Mouse (Mus musculus) brain, embryonic 14.5 days (tissue): ENCODE results near the gene Hook2. TPM values are rescaled to one million over a fixed set of nuclear protein-coding genes. Genes with fewer than 3 reads are reported as not detected.
A peak's percentile ranks its signal among the peaks of the same experiment; 100 is the strongest.

Source experiments
- DNase-seq: peaks from one replicate; pipeline ENCODE4 v3.0.0-alpha.2; 2011; ENCODE audit warnings: low read depth
- CTCF ChIP-seq: fragments of 200-500 bp; IDR thresholded peaks from 2 replicates; pipeline ENCODE4 v1.5.1; 2012; ENCODE audit warnings: inconsistent platforms, mild to moderate bottlenecking, moderate library complexity, borderline replicate concordance; ENCODE audit not compliant: insufficient read depth, insufficient read length; ENCODE audit errors: extremely low read depth
- POLR2A ChIP-seq: fragments of 200-500 bp; IDR thresholded peaks from 2 replicates; pipeline ENCODE4 v1.6.1; 2012; ENCODE audit warnings: mild to moderate bottlenecking, inconsistent platforms, borderline replicate concordance; ENCODE audit not compliant: poor library complexity, insufficient read depth, insufficient read length, severe bottlenecking; ENCODE audit errors: extremely low read depth
- polyA plus RNA-seq: library from polyadenylated mRNA; depleted of rRNA; stranded (reverse); fragments of >200 nt; gene quantifications from 2 replicates; pipeline ENCODE4 v1.2.3, GENCODE M21; 2012

Gene Hook2
- polyA plus RNA-seq, 1 experiment = 27.2 TPM

- no peak for TF ChIP-seq CTCF
- peak; percentile 31; the same call in 1 of the 2 replicates for TF ChIP-seq POLR2A
- DNase-seq = peak; percentile 98
Measured at GRCm38 (mm10) chr8:85025098-85025932, 34.9 kb downstream of the Hook2 start, which contains the start of gene Asna1. TSS of gene Asna1 (minus strand) at chr8:85025281.

DNA sequence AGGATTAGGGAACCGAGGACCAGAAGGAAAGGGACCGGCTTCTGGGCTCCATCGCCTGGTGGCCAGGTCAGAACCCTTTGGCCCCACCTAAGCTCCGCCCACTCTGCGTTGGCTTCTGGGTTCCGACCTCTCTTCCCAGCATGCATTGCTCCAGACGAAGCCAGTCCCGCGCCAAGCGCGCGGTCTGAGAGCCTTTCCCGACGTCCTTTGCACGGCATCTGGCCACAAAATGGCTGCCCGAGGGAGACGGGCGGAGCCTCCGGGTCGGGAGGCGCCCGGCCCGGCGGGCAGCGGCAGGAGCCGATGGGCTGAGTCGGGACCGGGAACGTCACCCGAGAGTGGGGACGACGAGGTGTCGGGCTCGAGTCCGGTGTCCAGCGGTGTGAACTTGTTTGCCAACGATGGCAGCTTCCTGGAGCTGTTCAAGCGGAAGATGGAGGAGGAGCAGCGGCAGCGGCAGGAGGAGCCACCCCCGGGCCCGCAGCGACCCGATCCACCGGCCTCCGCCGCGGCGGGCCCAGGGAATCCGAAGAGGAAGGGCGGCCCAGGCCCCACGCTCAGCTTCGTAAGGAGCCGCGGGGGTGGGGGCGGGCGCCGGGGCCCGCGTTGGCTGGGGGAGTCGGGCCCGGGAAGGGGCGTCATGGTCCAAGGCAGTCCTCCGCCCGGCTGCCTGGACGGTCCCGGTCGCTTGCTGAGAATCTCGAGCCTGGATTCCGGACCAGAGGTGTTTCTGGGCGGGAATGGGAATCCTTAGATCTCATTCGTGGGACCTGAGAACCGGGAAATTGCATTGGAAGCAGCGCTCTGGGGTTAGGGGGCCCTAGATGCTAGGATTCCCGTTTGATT, 36.5 kb downstream of the Hook2 start, which contains the start of gene Trir:
Trir (plus strand) TSS at position 154 of the 846 bp plus-strand sequence.
- TF ChIP-seq POLR2A (peak; percentile 96), CTCF (no peak)
- peak; percentile 97 for DNase-seq

DNA sequence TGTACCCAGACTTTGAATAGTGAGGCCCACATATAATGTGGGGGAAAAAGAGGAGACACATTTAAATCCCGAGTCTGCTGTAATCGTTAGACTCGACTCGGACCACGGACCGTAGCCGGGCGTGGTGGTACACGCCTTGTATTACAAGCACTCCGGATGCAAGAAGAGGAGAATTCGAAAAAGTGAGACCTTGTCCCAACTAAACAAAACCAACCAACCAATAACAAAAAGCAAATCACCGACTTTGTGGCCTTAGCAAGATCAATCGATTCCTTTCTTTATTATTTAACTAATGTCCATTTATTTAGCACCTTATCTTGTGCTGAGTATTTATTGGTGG, 37.1 kb downstream of the Hook2 start:
- DNase-seq = peak; percentile 30
- TF ChIP-seq CTCF = no peak
- no peak for TF ChIP-seq POLR2A

DNA sequence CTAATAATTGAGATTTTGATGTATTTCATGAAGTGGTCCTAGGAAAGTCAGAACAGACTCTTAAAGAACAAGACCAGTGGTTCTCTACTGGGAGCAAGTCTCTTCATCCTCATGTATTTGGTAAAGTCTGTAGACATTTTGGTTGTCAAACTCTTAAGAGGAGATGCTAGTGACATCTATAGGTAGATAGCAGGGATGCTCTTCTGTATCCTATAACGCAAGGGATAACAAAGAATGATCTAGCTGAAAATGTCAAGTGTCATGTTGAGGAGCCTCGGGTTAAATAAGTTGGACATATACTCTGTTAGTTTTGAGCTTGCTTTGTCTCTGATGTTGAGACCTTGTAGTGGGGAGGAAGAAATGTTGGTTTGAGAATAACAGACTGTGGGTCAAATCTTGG, 37.5 kb downstream of the Hook2 start:
- DNase-seq = peak; percentile 35
- TF ChIP-seq POLR2A (no peak), CTCF (no peak)

GRCm38 (mm10) chr8:85029271-85029670, 38.9 kb downstream of the Hook2 start:
- TF ChIP-seq CTCF = no peak
- TF ChIP-seq POLR2A = no peak
- no peak for DNase-seq

- no peak for DNase-seq
- TF ChIP-seq CTCF (no peak), POLR2A (no peak)
Measured at GRCm38 (mm10) chr8:85032622-85033311, 42.4 kb downstream of the Hook2 start.

- no peak for TF ChIP-seq POLR2A
- TF ChIP-seq CTCF = no peak
- DNase-seq = no peak
Measured at GRCm38 (mm10) chr8:85033867-85034266, 43.5 kb downstream of the Hook2 start.

- DNase-seq = peak; percentile 92
- TF ChIP-seq CTCF (no peak), POLR2A (no peak)
Measured at GRCm38 (mm10) chr8:85034764-85035163, 44.4 kb downstream of the Hook2 start.

- DNase-seq = no peak
- TF ChIP-seq POLR2A = no peak
- no peak for TF ChIP-seq CTCF
Measured at GRCm38 (mm10) chr8:85035165-85035727, 44.8 kb downstream of the Hook2 start.

DNA sequence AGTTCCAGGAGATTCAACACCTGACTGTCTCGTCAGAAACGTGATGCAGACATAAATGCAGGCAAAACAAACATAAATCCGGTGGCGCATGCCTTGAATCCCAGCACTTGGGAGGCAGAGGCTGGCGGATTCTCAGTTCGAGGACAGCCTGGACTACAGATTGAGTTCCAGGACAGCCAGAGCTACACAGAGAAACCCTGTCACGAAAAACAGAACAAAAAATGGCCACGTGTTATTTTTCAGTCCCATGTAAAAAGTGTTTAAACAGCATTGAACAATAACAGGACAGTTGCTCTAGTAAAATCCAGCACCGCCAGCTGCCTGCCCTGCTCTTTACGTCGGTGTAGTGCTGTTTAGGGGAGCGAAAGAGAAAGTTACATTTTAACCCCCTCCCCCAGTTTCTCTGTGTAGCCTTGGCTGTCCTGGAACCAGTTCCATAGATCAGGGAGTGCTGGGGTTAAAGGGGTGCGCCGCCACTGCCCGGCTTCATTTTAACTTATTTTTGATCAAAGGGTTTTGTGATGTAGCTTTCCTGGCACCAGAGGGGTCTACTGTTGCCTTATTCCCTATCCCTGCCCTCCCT, 45.4 kb downstream of the Hook2 start:
- TF ChIP-seq POLR2A (no peak), CTCF (no peak)

More for the DNA sequence above, 45.4 kb downstream of the Hook2 start:
- peak; percentile 36 for DNase-seq
